8 mouse cellular contexts compared by ENCODE assay signal in genomic region chr6:148895773-148896506, GRCm38 (mm10). TPM values are rescaled to one million over a fixed set of nuclear protein-coding genes. Genes with fewer than 3 reads are reported as not detected.
DNase-seq lines count a peak whose midpoint lies in the region; ATAC-seq and TF ChIP-seq lines count a peak whose summit lies in the region.

Gene Caprin2, minus strand, starts transcription at chr6:148896237.

- H3K4me2 ChIP-seq in forebrain, embryonic 16.5 days (ENCODE audit: low read length) = peak within 1 kb of the TSS; percentile 98
- peak within 1 kb of the TSS; percentile 72 for H3K4me2 ChIP-seq in lung, embryonic 14.5 days

- intact Hi-C loops in heart, postnatal 36 days (cut with DNase I) = loop anchor here (1.0 to 5.0 kb wide), 2 partner anchors 47 to 684 kb away; partner anchors contain the start of gene Ergic2

- under 1% methylated on average over 65 of the region's 65 CpGs for WGBS in forebrain, embryonic 16.5 days
- under 1% methylated on average over 64 of the region's 65 CpGs for WGBS in lung, embryonic 14.5 days
- WGBS in olfactory bulb, adult 2 months = under 1% methylated on average over 63 of the region's 65 CpGs
- under 1% methylated on average over 65 of the region's 65 CpGs for WGBS in thymus, adult 2 months

- peak; percentile 93 for TF ChIP-seq POLR2A in olfactory bulb, adult 2 months (IDR thresholded peaks at IDR 0.05; ENCODE audit: insufficient read depth, low read depth, low read length)
- TF ChIP-seq POLR2A in thymus, adult 2 months (IDR thresholded peaks at IDR 0.05; ENCODE audit: control insufficient read depth, extremely low read depth, insufficient read depth, low read length, poor library complexity) = peak; percentile 99

- H3K27me3 ChIP-seq in forebrain, embryonic 16.5 days (replicated peaks; ENCODE audit: control insufficient read depth, insufficient read depth, low read length) = no peaks in the 10 kb centered on the region
- no peaks in the 10 kb centered on the region for H3K27me3 ChIP-seq in lung, embryonic 14.5 days (ENCODE audit: insufficient read depth, low read length)
- no peaks in the 10 kb centered on the region for H3K27me3 ChIP-seq in thymus, adult 2 months (ENCODE audit: control insufficient read depth, insufficient read depth, low read length)

- peak; percentile 99 for ATAC-seq in forebrain, embryonic 16.5 days
- peak; percentile 98 for ATAC-seq in lung, embryonic 14.5 days (ENCODE audit: insufficient read depth)

- H3K4me3 ChIP-seq in ES-E14 (ENCODE audit: insufficient read depth in 1 of 2, low read depth in 1 of 2, low read length in 2 of 2, poor library complexity in 1 of 2, severe bottlenecking in 1 of 2) = peak within 1 kb of the TSS; percentile 82 to 89
- H3K4me3 ChIP-seq in forebrain, embryonic 16.5 days (replicated peaks; ENCODE audit: low read length) = peak within 1 kb of the TSS; percentile 73
- peak within 1 kb of the TSS; percentile 88 for H3K4me3 ChIP-seq in layer of hippocampus, adult 2 months
- H3K4me3 ChIP-seq in lung, embryonic 14.5 days (ENCODE audit: low read depth, low read length) = peak within 1 kb of the TSS; percentile 69
- H3K4me3 ChIP-seq in olfactory bulb, adult 2 months (ENCODE audit: insufficient read depth, low read depth, low read length) = peak within 1 kb of the TSS; percentile 59
- peak within 1 kb of the TSS; percentile 83 for H3K4me3 ChIP-seq in thymus, adult 2 months (ENCODE audit: control insufficient read depth, insufficient read depth, low read length)

- peak within 1 kb of the TSS; percentile 82 for H3K9ac ChIP-seq in ES-E14 (ENCODE audit: insufficient read depth, low read depth, low read length, poor library complexity, severe bottlenecking)
- H3K9ac ChIP-seq in forebrain, embryonic 16.5 days (replicated peaks; ENCODE audit: low read depth, low read length) = peak within 1 kb of the TSS; percentile 78
- peak within 1 kb of the TSS; percentile 72 for H3K9ac ChIP-seq in lung, embryonic 14.5 days

- in situ Hi-C loops in ES-E14 (cut with MboI; ENCODE audit: low sequenced_read_pairs in 2 of 2, unreplicated experiment in 2 of 2) = no loop called here

- H3K4me1 ChIP-seq in ES-E14 (ENCODE audit: control insufficient read depth in 2 of 2, insufficient read depth in 2 of 2, low read length in 2 of 2, poor library complexity in 1 of 2) = no peaks in the 10 kb centered on the region; a peak in 1 of 4 replicates
- H3K4me1 ChIP-seq in forebrain, embryonic 16.5 days (replicated peaks; ENCODE audit: control insufficient read depth, insufficient read depth, low read length) = peaks cover 9% of the 10 kb centered on the region
- no peaks in the 10 kb centered on the region for H3K4me1 ChIP-seq in lung, embryonic 14.5 days (ENCODE audit: insufficient read depth)
- peaks cover 3% of the 10 kb centered on the region for H3K4me1 ChIP-seq in olfactory bulb, adult 2 months (ENCODE audit: control insufficient read depth, insufficient read depth, low read length)
- H3K4me1 ChIP-seq in thymus, adult 2 months (replicated peaks; ENCODE audit: control insufficient read depth, insufficient read depth, low read length) = peaks cover 10% of the 10 kb centered on the region

- peak; percentile 55 for TF ChIP-seq CTCF in layer of hippocampus, adult 2 months (conservative IDR thresholded peaks at IDR 0.05)
- peak; percentile 28; the same call in 1 of the 2 replicates for TF ChIP-seq CTCF in lung, embryonic 14.5 days (IDR thresholded peaks at IDR 0.05; ENCODE audit: low read depth)
- no peak for TF ChIP-seq CTCF in olfactory bulb, adult 2 months (IDR thresholded peaks at IDR 0.05; ENCODE audit: insufficient read depth, low read depth, low read length)
- peak; percentile 36; the same call in 1 of the 2 replicates for TF ChIP-seq CTCF in thymus, adult 2 months (IDR thresholded peaks at IDR 0.05; ENCODE audit: borderline replicate concordance, control insufficient read depth, extremely low read depth, insufficient read depth, low read length, poor library complexity)

- DNase-seq in ES-E14 (ENCODE audit: low read depth, low spot score) = peak; percentile 93
- peak; percentile 90 for DNase-seq in cerebellum, adult 11-12 months
- peak; percentile 92 to 95 for DNase-seq in heart, postnatal 36 days
- peak; percentile 88 to 92 for DNase-seq in layer of hippocampus, adult 2 months (ENCODE audit: low spot score in 2 of 2)
- DNase-seq in lung, embryonic 14.5 days = peak; percentile 98
- DNase-seq in thymus, adult 2 months = peak; percentile 99

- no peaks in the 10 kb centered on the region for H3K9me3 ChIP-seq in ES-E14 (ENCODE audit: control insufficient read depth, insufficient read depth, low read depth, low read length)
- H3K9me3 ChIP-seq in forebrain, embryonic 16.5 days (ENCODE audit: control insufficient read depth, low read length) = no peaks in the 10 kb centered on the region
- no peaks in the 10 kb centered on the region for H3K9me3 ChIP-seq in lung, embryonic 14.5 days (ENCODE audit: low read depth, low read length)

- peak within 1 kb of the TSS; percentile 51; the same call in 1 of the 2 replicates for H3K27ac ChIP-seq in ES-E14 (ENCODE audit: insufficient read depth, low read depth, low read length, poor library complexity, severe bottlenecking)
- peak within 1 kb of the TSS; percentile 93 for H3K27ac ChIP-seq in forebrain, embryonic 16.5 days (ENCODE audit: low read length)
- peak within 1 kb of the TSS; percentile 73 for H3K27ac ChIP-seq in layer of hippocampus, adult 2 months
- H3K27ac ChIP-seq in lung, embryonic 14.5 days (ENCODE audit: low read depth) = peak within 1 kb of the TSS; percentile 83
- H3K27ac ChIP-seq in olfactory bulb, adult 2 months (ENCODE audit: insufficient read depth, low read depth, low read length) = peak within 1 kb of the TSS; percentile 47; the same call in 1 of the 2 replicates
- H3K27ac ChIP-seq in thymus, adult 2 months (ENCODE audit: control insufficient read depth, insufficient read depth, low read length) = peak within 1 kb of the TSS; percentile 18

- H3K36me3 ChIP-seq in ES-E14 (ENCODE audit: control insufficient read depth, insufficient read depth, low read length, poor library complexity, severe bottlenecking) = no peaks in the 10 kb centered on the region
- H3K36me3 ChIP-seq in forebrain, embryonic 16.5 days (ENCODE audit: control insufficient read depth, insufficient read depth) = no peaks in the 10 kb centered on the region
- H3K36me3 ChIP-seq in lung, embryonic 14.5 days (ENCODE audit: insufficient read depth) = no peaks in the 10 kb centered on the region
- no peaks in the 10 kb centered on the region for H3K36me3 ChIP-seq in thymus, adult 2 months (ENCODE audit: control insufficient read depth, insufficient read depth, low read length)

TF ChIP-seq in ES-E14, 5 proteins besides CTCF, POLR2A, EP300 and RAD21:
- TF ChIP-seq CHD2 (IDR thresholded peaks at IDR 0.05; ENCODE audit: low read depth, low read length) = no peak
- TF ChIP-seq HCFC1 (IDR thresholded peaks at IDR 0.05; ENCODE audit: borderline replicate concordance, insufficient read depth, low read length) = peak; percentile 28; the same call in 1 of the 2 replicates

RNA-seq across cellular contexts. Expression of gene Caprin2, which starts in this region (rescaled TPM):
- total RNA-seq in ES-E14 (2012; rRNA removed) = 24.8 and 25.7 TPM in 2 replicates
- polyA plus RNA-seq in forebrain, embryonic 16.5 days (2015; fragmentation: Nextera tagmentation; extraction: Ambion mirVana) = 9.2 and 11.6 TPM in 2 replicates
- total RNA-seq in heart, postnatal 36 days (2021) = 1 to 10 TPM; 4.6 to 5.3 TPM
- 10 to 100 TPM in 1 of 2 experiments, 1 to 10 TPM in 1; 8.3 to 10.7 TPM for total RNA-seq in layer of hippocampus, adult 2 months (2021)
- polyA plus RNA-seq in lung, embryonic 14.5 days (2014; fragmentation: Nextera tagmentation; extraction: Ambion mirVana) = 10.4 and 11.2 TPM in 2 replicates
- polyA plus RNA-seq in olfactory bulb, adult 2 months (2012; ENCODE audit: insufficient read depth, insufficient read length, low replicate concordance, missing spikeins) = not detected in 2 replicates
- 6.3 and 9.5 TPM in 2 replicates for polyA plus RNA-seq in thymus, adult 2 months (2012; rRNA removed)

Comparison
In these comparisons a context has a peak if more than half of its experiments do, and no peak if none do; other contexts are left out.
1. Peak in every context shown above with its lines: DNase-seq, ATAC-seq, H3K4me3 ChIP-seq and H3K27ac ChIP-seq.
2. H3K27ac ChIP-seq: peak in every context shown above with its lines; median percentile 93 in forebrain, embryonic 16.5 days; 83 in lung, embryonic 14.5 days; 73 in layer of hippocampus, adult 2 months; 51 in ES-E14; 47 in olfactory bulb, adult 2 months; 18 in thymus, adult 2 months.